Mouse (Mus musculus): ENCODE measurements around the gene Lrrc31. TPM values are rescaled to one million over a fixed set of nuclear protein-coding genes. Genes with fewer than 3 reads are reported as not detected.

The Lrrc31 gene
- polyA plus RNA-seq, 1 experiment: not detected

- no peak for TF ChIP-seq POLR2A (IDR thresholded peaks at IDR 0.05; ENCODE audit: extremely low read depth, insufficient read depth, low read length)
- no peak for TF ChIP-seq CTCF (IDR thresholded peaks at IDR 0.05; ENCODE audit: extremely low read depth, insufficient read depth, low read length)
- no peaks in the 10 kb centered on the region for H3K4me1 ChIP-seq (ENCODE audit: control insufficient read depth, insufficient read depth, low read length)
- H3K27ac ChIP-seq (ENCODE audit: insufficient read depth, low read length): no peak overlapping the region
- no peak overlapping the region for H3K4me3 ChIP-seq (ENCODE audit: insufficient read depth, low read length)
Observed at GRCm38 (mm10) chr3:30646761-30647160, 52.9 kb downstream of the Lrrc31 start.

GRCm38 (mm10) chr3:30644207-30644606, 55.4 kb downstream of the Lrrc31 start, which contains the start of gene Lrriq4:
Gene Lrriq4 (plus strand): TSS chr3:30644507.
- H3K4me1 ChIP-seq (ENCODE audit: control insufficient read depth, insufficient read depth, low read length): no peaks in the 10 kb centered on the region
- no peak within 1 kb of the TSS for H3K4me3 ChIP-seq (ENCODE audit: insufficient read depth, low read length)
- H3K27ac ChIP-seq (ENCODE audit: insufficient read depth, low read length): no peak within 1 kb of the TSS
- TF ChIP-seq CTCF (IDR thresholded peaks at IDR 0.05; ENCODE audit: extremely low read depth, insufficient read depth, low read length) (no peak), POLR2A (IDR thresholded peaks at IDR 0.05; ENCODE audit: extremely low read depth, insufficient read depth, low read length) (no peak)

- no peak overlapping the region for H3K4me3 ChIP-seq (ENCODE audit: insufficient read depth, low read length)
- TF ChIP-seq POLR2A (IDR thresholded peaks at IDR 0.05; ENCODE audit: extremely low read depth, insufficient read depth, low read length) (no peak), CTCF (IDR thresholded peaks at IDR 0.05; ENCODE audit: extremely low read depth, insufficient read depth, low read length) (no peak)
- H3K4me1 ChIP-seq (ENCODE audit: control insufficient read depth, insufficient read depth, low read length): no peaks in the 10 kb centered on the region
- no peak overlapping the region for H3K27ac ChIP-seq (ENCODE audit: insufficient read depth, low read length)
Observed at GRCm38 (mm10) chr3:30635629-30636028, 64.0 kb downstream of the Lrrc31 start.

DNA sequence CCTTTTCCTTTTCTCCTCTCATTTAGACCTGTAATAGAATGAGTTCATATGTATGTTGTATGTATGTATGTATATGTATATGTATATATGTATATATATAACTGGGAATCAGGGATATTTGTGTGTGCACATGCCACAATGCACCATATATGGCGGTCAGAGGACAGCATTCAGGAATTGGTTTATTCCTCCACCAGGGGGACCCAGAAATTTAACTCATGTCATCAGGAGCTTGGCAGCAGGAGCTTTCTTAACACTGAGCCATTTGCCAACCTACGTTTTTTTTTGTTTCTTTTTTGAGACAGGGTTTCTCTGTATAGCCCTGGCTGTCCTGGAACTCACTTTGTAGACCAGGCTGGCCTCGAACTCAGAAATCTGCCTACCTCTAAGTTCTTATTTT, 66.0 kb downstream of the Lrrc31 start:
- Histone ChIP-seq H3K4me1 (ENCODE audit: control insufficient read depth, insufficient read depth, low read length) (no peaks in the 10 kb centered on the region), H3K27ac (ENCODE audit: insufficient read depth, low read length) (no peak overlapping the region), H3K4me3 (ENCODE audit: insufficient read depth, low read length) (no peak overlapping the region)
- TF ChIP-seq POLR2A (IDR thresholded peaks at IDR 0.05; ENCODE audit: extremely low read depth, insufficient read depth, low read length): no peak
- TF ChIP-seq CTCF (IDR thresholded peaks at IDR 0.05; ENCODE audit: extremely low read depth, insufficient read depth, low read length): no peak

Other genes with a start within 250 kb of the Lrrc31 start
- gene Mecom, start 151.8 kb downstream of the Lrrc31 start, polyA plus RNA-seq (2012; rRNA removed): 2.6 and 3.2 TPM in 2 replicates
- 0.65 and 0.78 TPM in 2 replicates for gene Actrt3, start 99.9 kb downstream of the Lrrc31 start, polyA plus RNA-seq (2012; rRNA removed)
- gene Mynn, start 97.8 kb downstream of the Lrrc31 start, polyA plus RNA-seq (2012; rRNA removed): 10.4 and 15.5 TPM in 2 replicates
- not detected in 2 replicates for gene Lrriq4, start 55.3 kb downstream of the Lrrc31 start, polyA plus RNA-seq (2012; rRNA removed)
- 0.17 TPM in 1 of 2 replicates, not detected in the other for gene Lrrc34, start 52.0 kb downstream of the Lrrc31 start, polyA plus RNA-seq (2012; rRNA removed)
- gene Samd7, start 46.5 kb upstream of the Lrrc31 start, polyA plus RNA-seq (2012; rRNA removed): 0.04 TPM in 1 of 2 replicates, not detected in the other
- gene Sec62, start 93.0 kb upstream of the Lrrc31 start, polyA plus RNA-seq (2012; rRNA removed): 89.9 and 90.7 TPM in 2 replicates
- 1.5 and 2.6 TPM in 2 replicates for gene Gpr160, start 156.1 kb upstream of the Lrrc31 start, polyA plus RNA-seq (2012; rRNA removed)

All from cortical plate, adult 2 months (tissue).